Mouse (Mus musculus): ENCODE data around the gene Tyrobp. TPM values are rescaled to one million over a fixed set of nuclear protein-coding genes. Genes with fewer than 3 reads are reported as not detected.

Tyrobp gene
- polyA plus RNA-seq, 2 experiments = 54.2 to 84.7 TPM

- no peaks in the 10 kb centered on the region for H3K4me1 ChIP-seq (ENCODE audit: control insufficient read depth, insufficient read depth, low read length)
- ATAC-seq (ENCODE audit: low FRiP score, low read depth) (no peak), DNase-seq (ENCODE audit: low spot score) (no peak)
- no peak overlapping the region for H3K4me3 ChIP-seq (replicated peaks; ENCODE audit: low read length)
- no peak overlapping the region for H3K4me2 ChIP-seq (replicated peaks; ENCODE audit: low read depth, low read length, severe bottlenecking)
- no peak overlapping the region for H3K27ac ChIP-seq (replicated peaks; ENCODE audit: low read depth, low read length)
- no peaks in the 10 kb centered on the region for H3K36me3 ChIP-seq (ENCODE audit: control insufficient read depth, insufficient read depth, low read length)
- H3K27me3 ChIP-seq (ENCODE audit: control insufficient read depth, insufficient read depth, low read length) = no peaks in the 10 kb centered on the region
- no peaks in the 10 kb centered on the region for H3K9me3 ChIP-seq (ENCODE audit: control insufficient read depth, low read length)
- WGBS = 71% methylated on average over 4 of the region's 4 CpGs
- H3K9ac ChIP-seq (ENCODE audit: low read depth, low read length, severe bottlenecking) = no peak overlapping the region
- TF ChIP-seq POLR2A (IDR thresholded peaks at IDR 0.05; ENCODE audit: borderline replicate concordance, extremely low read depth, insufficient read depth, insufficient read length) = no peak
Observed at GRCm38 (mm10) chr7:30392746-30393520, 20.6 kb upstream of the Tyrobp start.

GRCm38 (mm10) chr7:30393631-30394030 lies 19.9 kb upstream of the Tyrobp start:
- Histone ChIP-seq H3K27ac (replicated peaks; ENCODE audit: low read depth, low read length) (no peak overlapping the region), H3K4me2 (replicated peaks; ENCODE audit: low read depth, low read length, severe bottlenecking) (no peak overlapping the region), H3K36me3 (ENCODE audit: control insufficient read depth, insufficient read depth, low read length) (no peaks in the 10 kb centered on the region), H3K9me3 (ENCODE audit: control insufficient read depth, low read length) (no peaks in the 10 kb centered on the region), H3K4me1 (ENCODE audit: control insufficient read depth, insufficient read depth, low read length) (no peaks in the 10 kb centered on the region), H3K4me3 (replicated peaks; ENCODE audit: low read length) (no peak overlapping the region), H3K9ac (ENCODE audit: low read depth, low read length, severe bottlenecking) (no peak overlapping the region), H3K27me3 (ENCODE audit: control insufficient read depth, insufficient read depth, low read length) (no peaks in the 10 kb centered on the region)
- 80% methylated on average over 4 of the region's 4 CpGs for WGBS
- TF ChIP-seq POLR2A (IDR thresholded peaks at IDR 0.05; ENCODE audit: borderline replicate concordance, extremely low read depth, insufficient read depth, insufficient read length) = no peak
- ATAC-seq (ENCODE audit: low FRiP score, low read depth) (no peak), DNase-seq (ENCODE audit: low spot score) (no peak)

GRCm38 (mm10) chr7:30394379-30394778 lies 19.2 kb upstream of the Tyrobp start:
- DNase-seq (ENCODE audit: low spot score) (peak; percentile 4), ATAC-seq (ENCODE audit: low FRiP score, low read depth) (0 out of 2 replicates have a peak, but pooled peaks have one; percentile 37)
- WGBS = 60% methylated on average over 11 of the region's 11 CpGs
- Histone ChIP-seq H3K4me1 (ENCODE audit: control insufficient read depth, insufficient read depth, low read length) (no peaks in the 10 kb centered on the region), H3K27ac (replicated peaks; ENCODE audit: low read depth, low read length) (no peak overlapping the region), H3K36me3 (ENCODE audit: control insufficient read depth, insufficient read depth, low read length) (no peaks in the 10 kb centered on the region), H3K4me2 (replicated peaks; ENCODE audit: low read depth, low read length, severe bottlenecking) (no peak overlapping the region), H3K9ac (ENCODE audit: low read depth, low read length, severe bottlenecking) (no peak overlapping the region), H3K4me3 (replicated peaks; ENCODE audit: low read length) (no peak overlapping the region), H3K27me3 (ENCODE audit: control insufficient read depth, insufficient read depth, low read length) (no peaks in the 10 kb centered on the region), H3K9me3 (ENCODE audit: control insufficient read depth, low read length) (no peaks in the 10 kb centered on the region)
- no peak for TF ChIP-seq POLR2A (IDR thresholded peaks at IDR 0.05; ENCODE audit: borderline replicate concordance, extremely low read depth, insufficient read depth, insufficient read length)

GRCm38 (mm10) chr7:30394871-30395270 lies 18.7 kb upstream of the Tyrobp start:
- no peak for TF ChIP-seq POLR2A (IDR thresholded peaks at IDR 0.05; ENCODE audit: borderline replicate concordance, extremely low read depth, insufficient read depth, insufficient read length)
- Histone ChIP-seq H3K4me2 (replicated peaks; ENCODE audit: low read depth, low read length, severe bottlenecking) (no peak overlapping the region), H3K27me3 (ENCODE audit: control insufficient read depth, insufficient read depth, low read length) (no peaks in the 10 kb centered on the region), H3K4me3 (replicated peaks; ENCODE audit: low read length) (no peak overlapping the region), H3K4me1 (ENCODE audit: control insufficient read depth, insufficient read depth, low read length) (no peaks in the 10 kb centered on the region), H3K27ac (replicated peaks; ENCODE audit: low read depth, low read length) (no peak overlapping the region), H3K9ac (ENCODE audit: low read depth, low read length, severe bottlenecking) (no peak overlapping the region), H3K36me3 (ENCODE audit: control insufficient read depth, insufficient read depth, low read length) (no peaks in the 10 kb centered on the region), H3K9me3 (ENCODE audit: control insufficient read depth, low read length) (no peaks in the 10 kb centered on the region)
- ATAC-seq (ENCODE audit: low FRiP score, low read depth) = no peak
- no peak for DNase-seq (ENCODE audit: low spot score)
- 41% methylated on average over 2 of the region's 2 CpGs for WGBS

GRCm38 (mm10) chr7:30399671-30400070 lies 13.9 kb upstream of the Tyrobp start:
- TF ChIP-seq POLR2A (IDR thresholded peaks at IDR 0.05; ENCODE audit: borderline replicate concordance, extremely low read depth, insufficient read depth, insufficient read length) = no peak
- H3K9ac ChIP-seq (ENCODE audit: low read depth, low read length, severe bottlenecking) = no peak overlapping the region
- H3K4me1 ChIP-seq (ENCODE audit: control insufficient read depth, insufficient read depth, low read length) = no peaks in the 10 kb centered on the region
- ATAC-seq (ENCODE audit: low FRiP score, low read depth) (no peak; the same call in 1 of the 2 replicates), DNase-seq (ENCODE audit: low spot score) (peak; percentile 39)
- 59% methylated on average over 7 of the region's 7 CpGs for WGBS
- H3K27me3 ChIP-seq (ENCODE audit: control insufficient read depth, insufficient read depth, low read length) = no peaks in the 10 kb centered on the region
- H3K9me3 ChIP-seq (ENCODE audit: control insufficient read depth, low read length) = no peaks in the 10 kb centered on the region
- H3K4me3 ChIP-seq (replicated peaks; ENCODE audit: low read length) = no peak overlapping the region
- H3K36me3 ChIP-seq (ENCODE audit: control insufficient read depth, insufficient read depth, low read length) = no peaks in the 10 kb centered on the region
- no peak overlapping the region for H3K27ac ChIP-seq (replicated peaks; ENCODE audit: low read depth, low read length)
- no peak overlapping the region for H3K4me2 ChIP-seq (replicated peaks; ENCODE audit: low read depth, low read length, severe bottlenecking)

Measured in limb, embryonic 14.5 days (tissue).